Mouse (Mus musculus) cerebral cortex, adult 2 months (tissue): Measurements from ENCODE around the gene Dhdds.

Experiments
- WGBS: fragments of 180-500 bp; shearing (Covaris S2); methylation state at CpG from one replicate; pipeline ENCODE4 v1.1.7; 2018; 5-methylcytosine and 5-hydroxymethylcytosine counted together

Gene Dhdds

DNA sequence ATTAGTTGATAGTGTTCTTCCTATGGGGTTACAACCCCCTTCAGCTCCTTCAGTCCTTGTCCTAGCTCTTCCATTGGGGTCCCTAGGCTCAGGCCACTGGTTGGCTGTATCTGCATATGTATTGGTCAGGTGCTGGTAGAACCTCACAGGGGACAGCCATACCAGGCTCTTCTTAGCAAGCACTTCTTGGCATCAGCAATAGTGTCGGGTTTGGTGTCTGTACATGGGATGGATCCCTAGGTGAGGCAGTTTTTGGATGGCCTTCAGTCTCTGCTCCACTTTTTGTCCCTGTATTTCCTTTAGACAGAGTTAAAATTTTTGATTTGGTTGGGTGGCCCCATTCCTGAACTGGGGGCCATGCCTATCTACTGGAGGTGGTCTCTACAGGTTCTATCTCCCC, 41.8 kb downstream of the Dhdds start:
- 90% methylated on average over 1 of the region's 1 CpGs for WGBS

DNA sequence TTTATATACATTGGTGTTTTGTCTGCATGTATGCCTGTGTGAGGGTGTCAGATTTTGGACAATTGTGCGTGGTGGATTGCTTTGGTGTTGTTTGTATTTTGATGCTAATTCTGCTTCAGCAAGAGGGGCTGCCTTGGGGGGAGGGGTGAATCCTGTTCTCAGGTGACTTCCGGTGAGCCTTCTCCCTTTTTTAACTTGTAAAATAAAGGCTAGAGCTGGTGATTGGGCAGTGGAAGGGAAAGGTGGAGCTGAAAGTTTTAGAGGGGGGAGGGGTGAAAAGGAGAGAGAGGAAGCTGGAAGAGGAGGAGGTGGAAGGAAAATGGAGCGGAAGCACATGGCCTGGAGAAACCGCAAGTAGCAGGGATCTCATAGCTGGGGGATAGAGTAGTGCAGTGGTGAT, 44.4 kb downstream of the Dhdds start:
- WGBS: 86% methylated on average over 4 of the region's 4 CpGs

GRCm38 (mm10) chr4:133946736-133947135, 54.0 kb downstream of the Dhdds start:
- WGBS: 64% methylated on average over 4 of the region's 4 CpGs

DNA sequence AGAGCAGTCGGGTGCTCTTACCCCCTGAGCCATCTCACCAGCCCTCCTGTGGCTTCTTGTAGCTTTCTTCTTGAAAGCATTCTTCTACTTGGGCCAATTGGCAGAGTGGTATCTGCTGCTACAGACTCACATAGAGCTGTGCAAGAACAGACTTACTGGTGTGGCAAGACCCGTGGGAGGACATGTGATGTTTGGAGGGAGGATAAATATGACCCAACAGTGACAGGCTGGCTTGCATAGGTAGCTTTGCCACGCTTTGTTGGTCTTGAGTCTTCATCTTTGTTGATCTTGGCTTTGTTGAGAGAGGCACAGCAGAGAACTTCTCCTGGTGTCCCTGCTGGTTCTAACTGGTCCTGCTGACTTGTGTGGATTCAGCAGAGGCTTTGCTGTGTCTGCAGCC, 56.9 kb downstream of the Dhdds start:
- WGBS: 82% methylated on average over 3 of the region's 3 CpGs

GRCm38 (mm10) chr4:133942679-133943078, 58.0 kb downstream of the Dhdds start:
- 92% methylated on average over 4 of the region's 4 CpGs for WGBS

DNA sequence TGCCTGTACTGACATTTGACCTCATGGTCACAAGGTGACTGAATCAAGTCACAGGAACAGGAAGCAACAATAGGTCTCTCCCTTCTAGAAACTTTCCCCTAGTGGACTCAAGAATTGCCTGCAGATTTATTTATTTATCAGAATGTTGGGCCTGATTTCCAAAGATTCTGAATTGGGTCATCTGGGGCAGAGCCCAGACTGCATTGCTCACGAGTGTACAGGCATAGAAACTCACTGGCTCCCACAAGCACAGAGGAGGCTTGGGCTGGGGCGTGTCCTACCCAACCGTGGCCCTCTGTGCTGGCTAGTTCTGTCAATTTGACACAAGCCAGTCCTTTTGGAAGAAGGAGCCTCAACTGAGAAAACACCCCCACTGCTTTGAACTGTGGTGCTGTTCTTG, 59.1 kb downstream of the Dhdds start:
- WGBS: 61% methylated on average over 3 of the region's 3 CpGs

DNA sequence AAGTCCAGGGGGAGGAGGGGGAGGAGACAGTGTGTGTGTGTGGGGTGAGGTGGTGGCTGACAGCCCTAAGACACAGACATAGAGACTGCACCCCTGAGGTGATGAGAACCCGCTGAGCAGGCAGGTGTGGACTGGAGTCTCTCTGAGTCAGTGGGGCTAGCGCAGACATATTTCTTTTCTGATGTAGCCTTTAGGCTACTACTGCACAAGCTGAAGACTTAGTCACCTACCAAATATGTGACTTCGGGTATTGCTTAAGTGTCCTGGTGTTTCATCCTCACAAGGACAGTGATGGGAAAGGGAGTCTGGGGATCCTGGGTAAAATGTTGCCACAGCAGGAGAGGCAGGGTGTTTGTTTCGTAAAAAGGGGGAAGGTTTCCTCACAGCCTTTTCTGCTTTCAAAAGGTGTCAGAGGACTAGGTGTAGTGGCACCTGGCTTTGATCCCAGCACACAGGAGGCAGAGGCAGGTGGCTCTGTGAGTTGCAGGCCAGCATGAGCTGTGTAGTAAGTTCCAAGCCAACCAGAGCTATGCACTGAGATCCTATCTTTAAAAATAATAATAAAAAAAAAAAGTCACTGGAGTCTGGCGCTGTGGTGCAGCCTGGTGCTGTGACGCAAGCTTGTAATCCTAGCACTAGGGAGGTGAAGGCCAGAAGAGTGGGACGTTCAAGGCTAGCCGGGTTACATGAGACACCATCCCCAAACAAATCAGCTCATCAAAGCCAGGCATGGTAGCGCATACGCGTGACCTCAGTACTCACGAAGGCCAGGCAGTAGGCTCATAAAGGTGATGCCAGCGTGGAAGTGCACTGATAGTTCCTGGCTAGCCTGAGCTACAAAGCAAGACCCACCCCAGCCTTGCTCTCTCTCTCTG, 60.1 kb downstream of the Dhdds start:
- WGBS: 90% methylated on average over 13 of the region's 13 CpGs

- 63% methylated on average over 2 of the region's 2 CpGs for WGBS
Observed at GRCm38 (mm10) chr4:133938077-133938476, 62.6 kb downstream of the Dhdds start.

- WGBS: 86% methylated on average over 3 of the region's 3 CpGs
Observed at GRCm38 (mm10) chr4:133931785-133932184, 68.9 kb downstream of the Dhdds start.

GRCm38 (mm10) chr4:133931349-133931748, 69.4 kb downstream of the Dhdds start:
- WGBS: 18% methylated on average over 10 of the region's 10 CpGs

- WGBS: 48% methylated on average over 7 of the region's 7 CpGs
Observed at GRCm38 (mm10) chr4:133929278-133929670, 71.4 kb downstream of the Dhdds start.

GRCm38 (mm10) chr4:133928576-133929277, 72.0 kb downstream of the Dhdds start:
- 67% methylated on average over 15 of the region's 15 CpGs for WGBS

DNA sequence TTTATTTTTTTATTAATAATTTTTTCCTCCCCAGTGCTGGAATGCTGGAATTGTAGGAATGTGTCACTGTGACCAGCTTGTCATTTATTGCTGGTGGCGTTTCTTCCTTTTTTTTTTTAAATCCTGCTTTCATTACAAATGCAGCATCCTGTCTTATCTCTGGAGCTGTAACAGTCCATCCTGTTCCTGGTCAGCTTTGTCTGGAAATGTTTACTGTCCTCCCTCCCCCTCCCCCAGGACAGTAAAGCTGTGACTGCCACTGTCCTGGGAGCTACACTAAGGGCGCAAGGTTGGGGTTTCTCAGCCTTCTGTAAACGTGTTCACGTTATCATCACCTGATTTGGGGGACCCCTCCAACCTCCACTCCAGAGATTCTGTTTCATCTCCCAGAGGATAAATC, 75.5 kb downstream of the Dhdds start:
- 78% methylated on average over 4 of the region's 4 CpGs for WGBS

- 84% methylated on average over 5 of the region's 5 CpGs for WGBS
Observed at GRCm38 (mm10) chr4:133923743-133924142, 77.0 kb downstream of the Dhdds start.
